Mouse (Mus musculus) erythroblast, embryonic 14.5 days (primary cell): ENCODE data around the gene Dis3.

Experiments used
- GATA1 ChIP-seq: IDR thresholded peaks from 2 replicates; pipeline ENCODE4 v1.6.1; 2012; ENCODE audit warnings: low read length, inconsistent platforms, mixed read lengths
- TAL1 ChIP-seq: IDR thresholded peaks from 3 replicates; pipeline ENCODE4 v1.6.1; 2012; ENCODE audit warnings: low read length, inconsistent platforms, mixed read lengths

DNA sequence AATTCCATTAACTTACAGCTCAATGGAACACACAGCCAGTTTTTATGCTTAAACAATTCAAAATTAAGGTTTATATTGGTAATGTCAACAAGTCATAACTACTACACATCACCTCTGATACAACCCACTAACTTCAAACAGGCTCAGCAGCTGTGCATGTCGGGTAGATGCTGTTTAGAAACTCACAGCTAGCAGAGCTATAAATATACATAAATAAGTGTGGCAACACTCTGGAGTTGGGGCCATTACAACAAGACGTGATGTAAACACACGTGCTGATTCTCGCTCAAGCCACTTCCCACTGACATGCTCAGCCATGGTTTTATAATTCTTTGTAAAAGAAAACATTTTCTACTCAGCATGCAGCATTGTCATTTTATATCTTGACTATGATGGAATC, 63.5 kb downstream of the Dis3 start:
- TF ChIP-seq TAL1 (no peak), GATA1 (no peak)
